Mouse (Mus musculus) stomach, embryonic 14.5 days (tissue): ENCODE data around the gene Gm3187. TPM values are rescaled to one million over a fixed set of nuclear protein-coding genes. Genes with fewer than 3 reads are reported as not detected.
"Not testable (repeated sequence)": the region's sequence is repeated elsewhere in the genome, so short reads cannot be mapped to it uniquely, and the experiment has no call there.

Experiments used
- ATAC-seq: fragments of 200-750 bp; cut with Nextera tagmentation; 2 replicates; pipeline ENCODE4 v1.8.0; 2017; ENCODE audit warnings: low read depth, moderate TSS enrichment; ENCODE audit not compliant: insufficient number of reproducible peaks, insufficient read depth, low FRiP score
- H3K27ac ChIP-seq: fragments of 300-500 bp; sonication (generic); 2 replicates; pipeline ENCODE4 v1.5.1; 2014; ENCODE audit warnings: mild to moderate bottlenecking, low read length, moderate library complexity, mixed read lengths
- H3K27me3 ChIP-seq: fragments of 300-500 bp; sonication (generic); 2 replicates; pipeline ENCODE4 v1.6.1; 2014; ENCODE audit warnings: low read length, control low read depth, mixed read lengths; ENCODE audit not compliant: control insufficient read depth, insufficient read depth
- H3K36me3 ChIP-seq: fragments of 300-500 bp; sonication (generic); 2 replicates; pipeline ENCODE4 v1.6.1; 2014; ENCODE audit warnings: mild to moderate bottlenecking, control low read depth, low read length, moderate library complexity, mixed read lengths; ENCODE audit not compliant: control insufficient read depth, insufficient read depth
- H3K4me1 ChIP-seq: fragments of 300-500 bp; sonication (generic); 2 replicates; pipeline ENCODE4 v1.6.1; 2014; ENCODE audit warnings: low read length, control low read depth, mixed read lengths; ENCODE audit not compliant: control insufficient read depth, insufficient read depth
- H3K4me2 ChIP-seq: fragments of 300-500 bp; sonication (generic); replicated peaks from 2 replicates; pipeline ENCODE4 v1.6.1; 2014; ENCODE audit warnings: low read depth, low read length, control low read depth
- H3K4me3 ChIP-seq: fragments of 300-500 bp; sonication (generic); 2 replicates; pipeline ENCODE4 v1.5.1; 2014; ENCODE audit warnings: low read depth, low read length, control low read depth
- H3K9ac ChIP-seq: fragments of 300-500 bp; sonication (generic); replicated peaks from 2 replicates; pipeline ENCODE4 v1.6.1; 2014; ENCODE audit warnings: low read depth, mild to moderate bottlenecking, control low read depth, low read length, moderate library complexity, mixed read lengths
- H3K9me3 ChIP-seq: fragments of 300-500 bp; sonication (generic); 2 replicates; pipeline ENCODE4 v1.6.1; 2016; ENCODE audit warnings: low read depth, low read length, control low read depth; ENCODE audit not compliant: control insufficient read depth
- WGBS: fragments of 180-500 bp; shearing (Covaris S2); extraction: QIAGEN DNeasy Blood & Tissue Kit; methylation state at CpG from one replicate; pipeline ENCODE4 v1.1.7; 2014; 5-methylcytosine and 5-hydroxymethylcytosine counted together
- polyA plus RNA-seq: library from polyadenylated mRNA; unstranded; fragments of >200 nt; fragmentation: Nextera tagmentation; extraction: Ambion mirVana; gene quantifications from 2 replicates; pipeline ENCODE4 v1.2.1, GENCODE M21; 2014

Gene Gm3187
- polyA plus RNA-seq: not detected in 2 replicates

DNA sequence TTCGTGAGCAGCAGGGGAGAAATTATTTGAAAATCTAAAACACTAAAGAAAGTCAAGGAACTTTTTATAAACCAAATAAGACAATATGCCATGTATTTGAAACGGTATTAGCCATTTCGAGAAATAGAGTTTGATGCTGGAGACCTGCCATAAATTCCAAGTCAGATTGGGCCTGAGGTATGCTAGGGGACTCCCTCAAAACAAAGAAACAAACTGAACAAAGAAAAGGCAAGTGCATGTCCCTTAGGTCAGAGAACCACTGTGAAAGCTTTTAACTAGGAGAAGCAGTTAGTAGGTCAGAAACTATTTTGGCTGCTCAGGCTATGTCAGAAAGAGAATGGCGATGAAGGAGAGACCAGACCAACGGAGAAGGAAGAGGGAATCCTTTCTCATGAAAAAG, at the start of gene Gm3187:
Gene Gm3187 (plus strand): TSS at position 301 of the 400 bp plus-strand sequence.
- not testable (repeated sequence) for H3K27ac ChIP-seq, H3K27me3 ChIP-seq, H3K4me1 ChIP-seq, H3K4me2 ChIP-seq, ATAC-seq, H3K9me3 ChIP-seq, H3K9ac ChIP-seq, H3K36me3 ChIP-seq, H3K4me3 ChIP-seq
- 86% methylated on average over 4 of the region's 5 CpGs for WGBS

DNA sequence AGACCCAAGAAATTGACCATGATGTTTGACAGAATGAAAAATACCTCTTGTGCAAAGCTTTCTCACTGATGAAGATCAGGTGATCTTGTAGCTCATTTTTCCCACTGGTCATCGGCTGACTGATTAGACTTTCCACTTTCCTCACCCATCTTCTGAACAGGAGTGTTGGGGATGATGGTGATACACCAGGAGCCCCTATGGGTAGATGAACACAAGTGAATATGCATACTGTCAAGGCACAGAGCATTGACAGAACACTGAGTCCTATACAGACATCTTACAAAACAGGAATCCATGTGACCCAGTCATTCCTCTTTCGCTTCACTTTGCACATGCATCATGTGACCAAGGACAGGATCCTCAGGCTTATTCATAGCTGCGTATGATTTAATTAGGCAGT, 28.6 kb upstream of the Gm3187 start, which contains the start of gene Gm3194:
Gene Gm3194 (minus strand): TSS at position 101 of the 400 bp plus-strand sequence.
- H3K36me3 ChIP-seq, H3K4me1 ChIP-seq, H3K9ac ChIP-seq, H3K4me3 ChIP-seq, H3K9me3 ChIP-seq, H3K27ac ChIP-seq, H3K27me3 ChIP-seq, ATAC-seq, H3K4me2 ChIP-seq: not testable (repeated sequence)
- WGBS: no CpG with 5 or more reads among the region's 3 CpGs

DNA sequence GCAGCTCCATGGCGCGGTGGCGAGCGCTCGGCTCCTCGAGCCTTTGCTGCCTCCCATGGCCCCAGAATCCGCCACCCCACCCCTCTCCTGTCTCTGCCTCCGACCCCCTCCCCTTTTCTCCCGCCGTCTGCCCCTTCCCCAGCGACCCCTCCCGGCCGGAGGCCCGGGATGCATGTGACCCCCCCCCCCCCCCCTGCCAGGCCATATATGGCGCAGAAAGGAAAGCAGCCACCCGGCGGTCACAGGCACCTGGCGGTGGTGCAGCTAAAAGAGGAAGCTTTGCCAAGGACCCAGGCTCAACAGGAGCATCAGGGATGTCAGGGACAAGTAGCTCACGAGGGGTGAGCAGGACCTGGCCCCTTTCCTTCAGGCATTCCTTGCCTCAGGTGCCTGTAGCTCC, 23.5 kb upstream of the Gm3187 start:
- H3K4me2 ChIP-seq, H3K27me3 ChIP-seq, ATAC-seq, H3K36me3 ChIP-seq, H3K9me3 ChIP-seq, H3K27ac ChIP-seq, H3K4me1 ChIP-seq, H3K9ac ChIP-seq, H3K4me3 ChIP-seq: not testable (repeated sequence)
- no CpG with 5 or more reads among the region's 19 CpGs for WGBS

DNA sequence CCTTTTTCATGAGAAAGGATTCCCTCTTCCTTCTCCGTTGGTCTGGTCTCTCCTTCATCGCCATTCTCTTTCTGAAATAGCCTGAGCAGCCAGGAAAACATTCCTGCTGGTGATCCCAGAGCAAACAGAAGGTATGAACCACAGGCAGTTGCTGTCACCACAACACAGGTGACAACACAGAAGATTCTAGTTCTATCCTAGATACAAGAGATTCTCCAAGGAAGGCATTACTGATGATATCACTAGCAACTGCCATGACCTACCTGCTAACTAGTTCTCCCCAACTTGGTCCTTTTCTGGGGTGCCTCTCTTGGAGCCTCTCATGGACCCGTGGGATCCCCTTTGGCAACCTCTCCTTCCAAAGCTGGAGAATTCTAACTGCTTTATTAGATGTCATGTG, 6.3 kb upstream of the Gm3187 start, which contains the start of gene Gm8246:
Gene Gm8246 (minus strand): TSS at position 101 of the 400 bp plus-strand sequence.
- H3K4me3 ChIP-seq, H3K9ac ChIP-seq, H3K36me3 ChIP-seq, H3K9me3 ChIP-seq, H3K4me1 ChIP-seq, ATAC-seq, H3K27ac ChIP-seq, H3K27me3 ChIP-seq, H3K4me2 ChIP-seq: not testable (repeated sequence)
- no CpG with 5 or more reads among the region's 3 CpGs for WGBS

DNA sequence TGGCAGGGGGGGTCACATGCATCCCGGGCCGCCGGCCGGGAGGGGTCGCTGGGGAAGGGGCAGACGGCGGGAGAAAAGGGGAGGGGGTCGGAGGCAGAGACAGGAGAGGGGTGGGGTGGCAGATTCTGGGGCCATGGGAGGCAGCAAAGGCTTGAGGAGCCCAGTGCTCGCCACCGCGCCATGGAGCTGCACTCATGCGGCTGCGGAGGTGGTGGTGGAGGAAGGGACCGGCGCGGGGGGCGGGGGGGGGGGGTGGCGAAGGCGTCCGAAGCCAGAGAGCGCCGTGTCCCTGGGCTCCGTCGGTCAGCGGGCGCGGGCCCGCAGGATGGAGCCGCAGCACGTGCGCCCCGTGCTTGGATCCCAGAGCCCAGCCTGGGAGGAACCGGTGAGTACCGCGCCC, 17.4 kb downstream of the Gm3187 start, which contains the start of gene Gm3488:
Gene Gm3488 (plus strand): TSS at position 301 of the 400 bp plus-strand sequence.
- not testable (repeated sequence) for H3K27ac ChIP-seq, H3K36me3 ChIP-seq, H3K9ac ChIP-seq, H3K9me3 ChIP-seq, H3K27me3 ChIP-seq, ATAC-seq, H3K4me1 ChIP-seq, H3K4me3 ChIP-seq, H3K4me2 ChIP-seq
- WGBS: no CpG with 5 or more reads among the region's 35 CpGs

DNA sequence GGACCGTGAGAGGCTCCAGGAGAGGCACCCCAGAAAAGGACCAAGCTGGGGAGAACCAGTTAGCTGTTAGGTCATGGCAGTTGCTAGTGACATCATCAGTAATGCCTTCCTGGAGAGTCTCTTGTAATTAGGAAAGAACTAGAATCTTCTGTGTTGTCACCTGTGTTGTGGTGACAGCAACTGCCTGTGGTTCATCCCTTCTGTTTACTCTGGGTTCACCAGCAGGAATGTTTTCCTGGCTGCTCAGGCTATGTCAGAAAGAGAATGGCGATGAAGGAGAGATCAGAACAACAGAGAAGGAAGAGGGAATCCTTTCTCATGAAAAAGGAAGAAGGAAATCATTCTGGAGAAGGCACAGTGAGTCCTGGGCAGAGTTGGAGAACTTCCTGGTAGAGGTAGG, 54.2 kb downstream of the Gm3187 start, which contains the start of gene Gm3532:
Gene Gm3532 (plus strand): TSS at position 301 of the 400 bp plus-strand sequence.
- not testable (repeated sequence) for H3K9me3 ChIP-seq, H3K4me3 ChIP-seq, H3K27ac ChIP-seq, ATAC-seq, H3K27me3 ChIP-seq, H3K9ac ChIP-seq, H3K4me1 ChIP-seq, H3K4me2 ChIP-seq, H3K36me3 ChIP-seq
- WGBS: no CpG with 5 or more reads among the region's 2 CpGs

Other genes starting within 250 kb of the Gm3187 start
- not detected in 2 replicates for gene Gm3526, start 223.6 kb upstream of the Gm3187 start, polyA plus RNA-seq
- gene Gm3542, start 149.3 kb upstream of the Gm3187 start, polyA plus RNA-seq: not detected in 2 replicates
- gene Gm3500, start 95.2 kb upstream of the Gm3187 start, polyA plus RNA-seq: not detected in 2 replicates
- 2.1 TPM in 1 of 2 replicates, not detected in the other for gene Gm3194, start 28.7 kb upstream of the Gm3187 start, polyA plus RNA-seq
- gene Gm8246, start 6.4 kb upstream of the Gm3187 start, polyA plus RNA-seq: not detected in 2 replicates
- 0.73 and 1.0 TPM in 2 replicates for gene Gm3488, start 17.5 kb downstream of the Gm3187 start, polyA plus RNA-seq
- not detected in 2 replicates for gene Gm3532, start 54.3 kb downstream of the Gm3187 start, polyA plus RNA-seq
- gene Gm8265, start 148.8 kb downstream of the Gm3187 start, polyA plus RNA-seq: not detected in 2 replicates
- not detected in 2 replicates for gene Gm9603, start 203.2 kb downstream of the Gm3187 start, polyA plus RNA-seq